Mouse (Mus musculus) embryonic facial prominence, embryonic 13.5 days (tissue): ENCODE measurements around the gene Kdm1a. TPM values are rescaled to one million over a fixed set of nuclear protein-coding genes. Genes with fewer than 3 reads are reported as not detected.

Experiments
- ATAC-seq: fragments of 200-750 bp; cut with Nextera tagmentation; 2 replicates; pipeline ENCODE4 v1.8.0; 2017; ENCODE audit warnings: low read depth; ENCODE audit not compliant: insufficient number of reproducible peaks, insufficient read depth, low FRiP score, low TSS enrichment
- H3K27ac ChIP-seq: fragments of 300-500 bp; sonication (generic); 2 replicates; pipeline ENCODE4 v1.5.1; 2015; ENCODE audit warnings: moderate library complexity, mild to moderate bottlenecking, inconsistent platforms
- H3K27me3 ChIP-seq: fragments of 300-500 bp; sonication (generic); 2 replicates; pipeline ENCODE4 v1.6.1; 2015; ENCODE audit warnings: mild to moderate bottlenecking, inconsistent platforms
- H3K36me3 ChIP-seq: fragments of 300-500 bp; sonication (generic); 2 replicates; pipeline ENCODE4 v1.6.1; 2015; ENCODE audit warnings: mild to moderate bottlenecking, inconsistent platforms
- H3K4me1 ChIP-seq: fragments of 300-500 bp; sonication (generic); 2 replicates; pipeline ENCODE4 v1.6.1; 2015; ENCODE audit warnings: inconsistent platforms
- H3K4me2 ChIP-seq: fragments of 300-500 bp; sonication (generic); 2 replicates; pipeline ENCODE4 v1.6.1; 2015; ENCODE audit warnings: moderate library complexity, mild to moderate bottlenecking, inconsistent platforms
- H3K4me3 ChIP-seq: fragments of 300-500 bp; sonication (generic); 2 replicates; pipeline ENCODE4 v1.5.1; 2015; ENCODE audit warnings: mild to moderate bottlenecking, inconsistent platforms
- H3K9ac ChIP-seq: fragments of 300-500 bp; sonication (generic); 2 replicates; pipeline ENCODE4 v1.6.1; 2015; ENCODE audit warnings: mild to moderate bottlenecking, inconsistent platforms
- H3K9me3 ChIP-seq: fragments of 300-500 bp; sonication (generic); 2 replicates; pipeline ENCODE4 v1.6.1; 2016; ENCODE audit warnings: inconsistent platforms
- WGBS: fragments of 180-500 bp; shearing (Covaris S2); methylation state at CpG from one replicate; pipeline ENCODE4 v1.1.7; 2015; ENCODE audit warnings: mixed read lengths; 5-methylcytosine and 5-hydroxymethylcytosine counted together
- polyA plus RNA-seq: library from polyadenylated mRNA; unstranded; fragments of >200 nt; fragmentation: Nextera tagmentation; extraction: Ambion mirVana; gene quantifications from 2 replicates; pipeline ENCODE4 v1.2.1, GENCODE M21; 2015

The Kdm1a gene
- polyA plus RNA-seq, 1 experiment from 2014 or later: 49.2 TPM

DNA sequence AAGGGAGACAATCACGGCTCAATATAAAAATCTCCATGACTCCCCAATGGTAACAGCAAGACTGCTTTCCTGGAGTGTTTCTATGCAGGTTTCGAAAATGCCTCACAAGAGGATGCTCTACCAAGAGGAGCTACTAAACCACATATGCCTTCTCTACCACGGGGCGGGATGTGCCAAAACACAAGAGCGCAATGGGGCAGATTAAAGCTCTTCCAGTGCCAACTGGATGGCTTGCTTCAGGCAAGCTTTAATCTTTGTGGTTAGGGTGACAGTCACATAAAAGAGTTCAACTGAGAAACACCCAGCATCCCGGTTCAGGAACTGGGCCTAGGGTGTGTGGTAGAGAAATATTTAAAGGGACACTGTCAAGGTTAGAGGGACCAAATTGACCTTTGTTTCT, 39.8 kb downstream of the Kdm1a start:
- no peak overlapping the region for H3K4me2 ChIP-seq
- no peaks in the 10 kb centered on the region for H3K27me3 ChIP-seq
- H3K9ac ChIP-seq: no peak overlapping the region
- ATAC-seq: no peak
- H3K9me3 ChIP-seq: no peaks in the 10 kb centered on the region
- H3K4me3 ChIP-seq: no peak overlapping the region
- no peak overlapping the region for H3K27ac ChIP-seq
- H3K4me1 ChIP-seq: no peaks in the 10 kb centered on the region
- peaks cover 90% of the 10 kb centered on the region for H3K36me3 ChIP-seq
- 72% methylated on average over 6 of the region's 6 CpGs for WGBS

DNA sequence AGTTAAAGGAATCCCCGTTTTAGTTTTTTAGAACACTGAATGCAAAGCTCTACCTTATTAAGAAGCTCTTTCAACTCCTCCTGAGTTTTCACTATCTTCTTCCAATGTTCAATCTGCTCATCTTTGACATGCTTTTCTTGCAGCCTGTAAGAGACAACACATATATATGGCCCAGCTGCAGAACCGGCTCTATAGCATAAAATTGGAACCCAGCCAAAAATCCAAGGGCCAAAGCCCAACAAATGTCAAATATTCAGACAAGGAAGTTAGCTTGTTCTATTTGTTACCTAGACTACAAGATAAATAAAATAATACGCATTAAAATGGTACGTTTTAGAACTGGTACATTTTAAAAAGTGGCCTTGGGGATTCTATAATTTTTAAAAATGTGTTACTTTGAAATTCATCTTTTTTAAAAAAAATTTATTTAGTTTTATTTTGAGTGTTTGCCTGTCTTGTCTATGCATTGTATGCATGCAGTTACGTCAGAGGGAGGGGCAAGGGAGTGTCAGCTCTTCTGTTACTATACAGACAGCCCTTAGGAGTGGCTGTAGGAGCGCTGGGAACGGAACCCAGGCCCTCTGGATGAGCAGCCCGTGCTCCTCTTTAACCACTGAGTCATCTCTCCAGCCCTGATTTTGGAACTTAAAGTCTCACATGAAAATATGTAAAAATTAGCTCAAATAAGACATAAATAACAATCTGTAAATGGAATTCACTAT, 42.1 kb downstream of the Kdm1a start:
- no peak overlapping the region for H3K9ac ChIP-seq
- no peak overlapping the region for H3K27ac ChIP-seq
- no peaks in the 10 kb centered on the region for H3K4me1 ChIP-seq
- H3K27me3 ChIP-seq: no peaks in the 10 kb centered on the region
- peaks cover 90% of the 10 kb centered on the region for H3K36me3 ChIP-seq
- H3K4me2 ChIP-seq: no peak overlapping the region
- ATAC-seq: no peak
- 81% methylated on average over 8 of the region's 8 CpGs for WGBS
- H3K9me3 ChIP-seq: no peaks in the 10 kb centered on the region
- H3K4me3 ChIP-seq: no peak overlapping the region

DNA sequence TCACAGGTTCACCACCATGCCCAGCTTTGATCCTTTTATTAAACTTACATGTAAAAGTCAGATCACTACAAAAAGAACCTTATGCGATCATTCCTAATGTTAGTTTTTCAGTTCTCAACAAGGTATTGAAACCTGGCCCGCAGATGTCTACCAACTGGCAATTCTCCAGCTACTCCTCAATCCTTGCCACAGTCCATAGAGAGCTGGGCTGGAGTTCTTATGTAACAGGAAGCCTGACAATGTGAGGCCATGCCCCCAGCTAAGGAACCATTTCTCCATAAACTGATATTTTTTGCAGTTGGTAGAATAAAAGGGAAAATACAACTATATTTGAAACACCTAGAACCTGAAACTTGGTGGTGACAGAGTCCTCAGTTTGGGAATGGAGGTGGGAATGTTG, 42.8 kb downstream of the Kdm1a start:
- no peak for ATAC-seq

DNA sequence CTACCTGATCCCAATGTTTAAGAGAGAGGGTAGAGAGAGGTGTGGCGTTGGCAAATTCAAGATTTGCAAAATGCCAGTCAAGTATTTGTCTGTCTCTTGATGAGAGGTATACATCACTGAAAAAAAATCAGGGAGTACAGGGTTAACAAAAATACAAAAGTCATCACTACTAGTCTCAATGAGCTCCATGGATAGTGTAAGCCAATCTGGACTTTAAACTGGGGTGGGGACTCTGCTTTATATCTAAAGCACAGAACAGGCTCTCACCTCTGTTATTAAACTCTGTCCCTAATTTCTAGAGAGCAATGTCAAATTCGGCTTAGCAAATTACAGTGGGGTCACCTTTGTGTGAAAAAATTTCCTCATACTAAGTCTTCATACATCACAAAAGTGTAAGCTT, 44.9 kb downstream of the Kdm1a start:
- Histone ChIP-seq H3K27me3 (no peaks in the 10 kb centered on the region), H3K36me3 (peaks cover 89% of the 10 kb centered on the region), H3K4me2 (no peak overlapping the region), H3K27ac (no peak overlapping the region), H3K9me3 (no peaks in the 10 kb centered on the region), H3K4me3 (no peak overlapping the region), H3K4me1 (no peaks in the 10 kb centered on the region), H3K9ac (no peak overlapping the region)
- ATAC-seq: no peak
- WGBS: 88% methylated on average over 2 of the region's 2 CpGs

More for the DNA sequence above, 42.8 kb downstream of the Kdm1a start:
- Histone ChIP-seq H3K9me3 (no peaks in the 10 kb centered on the region), H3K4me2 (no peak overlapping the region), H3K27ac (no peak overlapping the region), H3K4me1 (no peaks in the 10 kb centered on the region), H3K36me3 (peaks cover 88% of the 10 kb centered on the region), H3K9ac (no peak overlapping the region), H3K27me3 (no peaks in the 10 kb centered on the region), H3K4me3 (no peak overlapping the region)
- WGBS: 89% methylated on average over 2 of the region's 2 CpGs

DNA sequence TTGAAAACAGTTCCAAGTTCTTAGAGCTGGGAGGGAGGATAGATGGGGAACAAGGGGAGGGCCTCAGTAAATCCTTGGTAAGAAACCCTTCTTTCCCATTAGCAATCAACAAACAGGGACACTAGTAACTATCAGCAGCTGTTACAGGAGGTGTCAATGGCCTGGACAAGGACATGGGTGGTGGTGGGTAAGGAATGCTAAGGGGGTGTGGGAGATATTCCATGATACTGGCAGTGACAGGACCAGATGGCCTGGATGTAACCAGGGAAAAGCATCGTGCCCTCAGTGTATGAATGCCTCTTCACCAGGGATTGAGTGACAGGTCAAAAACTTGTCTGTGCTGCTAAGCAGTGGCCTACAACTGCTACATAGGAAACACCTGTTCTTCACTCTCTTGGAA, 49.4 kb downstream of the Kdm1a start:
- Histone ChIP-seq H3K4me1 (no peaks in the 10 kb centered on the region), H3K27ac (no peak overlapping the region), H3K27me3 (no peaks in the 10 kb centered on the region), H3K36me3 (peaks cover 90% of the 10 kb centered on the region), H3K4me2 (no peak overlapping the region), H3K9ac (no peak overlapping the region), H3K9me3 (no peaks in the 10 kb centered on the region), H3K4me3 (no peak overlapping the region)
- 64% methylated on average over 1 of the region's 1 CpGs for WGBS
- no peak for ATAC-seq

DNA sequence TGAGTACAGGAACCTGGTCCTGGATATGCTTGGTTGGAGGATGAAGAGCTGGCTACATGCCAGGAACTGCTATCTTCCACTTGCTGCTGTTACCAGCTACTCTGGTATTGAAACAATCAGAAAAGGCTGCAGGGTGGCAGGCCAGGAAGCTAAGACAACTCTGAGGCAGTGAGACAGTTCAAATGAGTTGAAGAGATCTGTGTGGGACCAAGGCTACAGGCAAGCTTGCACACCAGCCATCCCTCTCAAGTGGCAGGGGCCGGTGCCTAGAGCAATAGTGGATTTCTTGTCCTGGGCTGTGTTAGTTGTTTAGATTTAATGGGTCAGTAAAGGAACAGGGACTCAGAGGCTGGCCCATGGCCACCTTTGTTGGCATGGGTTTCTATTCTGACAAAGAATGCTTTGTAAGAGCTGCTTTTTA, 54.1 kb downstream of the Kdm1a start:
- no peak overlapping the region for H3K4me2 ChIP-seq
- H3K9ac ChIP-seq: no peak overlapping the region
- H3K27ac ChIP-seq: no peak overlapping the region
- WGBS: 71% methylated on average over 1 of the region's 1 CpGs
- peaks cover 96% of the 10 kb centered on the region for H3K36me3 ChIP-seq
- no peak for ATAC-seq
- no peaks in the 10 kb centered on the region for H3K4me1 ChIP-seq
- H3K9me3 ChIP-seq: no peaks in the 10 kb centered on the region
- H3K4me3 ChIP-seq: no peak overlapping the region
- H3K27me3 ChIP-seq: no peaks in the 10 kb centered on the region

DNA sequence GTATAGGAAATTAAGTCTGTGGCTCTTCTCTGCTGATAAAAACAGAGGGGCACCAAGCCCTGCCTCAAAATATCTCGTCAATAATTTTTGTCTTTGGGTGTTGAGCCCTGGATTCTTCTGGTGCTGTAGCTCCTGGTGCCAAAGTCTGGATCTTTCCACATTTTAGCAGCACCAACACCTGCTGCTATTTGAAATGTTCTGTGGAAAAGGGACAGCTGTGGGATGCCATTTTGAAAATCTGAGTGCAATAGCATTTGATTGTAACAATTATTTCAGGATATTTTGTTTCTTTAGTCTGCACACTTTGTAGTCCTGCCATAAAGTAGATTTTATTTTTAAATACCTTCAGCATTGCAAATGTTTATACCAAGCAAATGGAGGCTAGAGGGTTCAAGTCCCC, 54.8 kb downstream of the Kdm1a start:
- no peaks in the 10 kb centered on the region for H3K4me1 ChIP-seq
- no peak for ATAC-seq
- H3K27ac ChIP-seq: no peak overlapping the region
- no peak overlapping the region for H3K4me3 ChIP-seq
- no peaks in the 10 kb centered on the region for H3K27me3 ChIP-seq
- H3K4me2 ChIP-seq: no peak overlapping the region
- H3K9ac ChIP-seq: no peak overlapping the region
- peaks cover 96% of the 10 kb centered on the region for H3K36me3 ChIP-seq
- WGBS: 87% methylated on average over 1 of the region's 1 CpGs
- no peaks in the 10 kb centered on the region for H3K9me3 ChIP-seq

DNA sequence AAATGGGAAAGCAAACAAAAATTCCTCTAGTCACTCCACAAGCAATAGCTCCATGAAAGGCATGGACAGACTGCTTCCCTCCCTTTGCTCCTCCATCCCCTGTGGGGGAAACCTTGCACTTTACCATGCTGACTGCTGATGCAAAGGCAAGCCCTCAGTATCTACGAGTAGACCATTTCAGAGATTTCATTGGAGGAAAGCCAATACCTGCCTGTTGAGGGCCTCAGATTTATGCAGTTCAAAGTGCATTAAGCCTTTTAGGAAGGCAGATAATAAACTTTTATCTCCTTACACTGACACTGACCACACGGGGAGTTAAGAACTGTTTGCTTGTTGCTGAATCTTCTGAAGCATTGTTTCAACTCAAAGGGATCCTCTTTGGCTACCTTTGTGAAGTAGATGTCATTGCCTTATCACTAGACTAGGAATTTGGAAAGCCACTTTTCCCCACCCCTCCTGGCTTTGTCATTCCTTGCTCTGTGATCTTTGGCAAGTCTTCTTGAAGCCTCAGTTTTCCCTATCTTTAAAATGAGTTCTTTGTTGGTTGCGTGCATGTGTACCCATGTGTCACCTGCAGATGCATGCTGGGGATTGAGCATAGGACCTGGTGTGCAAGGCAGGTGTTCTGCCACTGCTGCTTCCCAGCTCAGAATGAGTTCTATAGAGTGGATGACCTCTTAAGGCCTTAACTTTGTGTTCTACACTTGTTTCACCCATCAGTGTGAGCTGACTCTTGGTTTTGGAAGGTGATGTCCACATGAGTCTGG, 56.1 kb downstream of the Kdm1a start:
- ATAC-seq: no peak
- Histone ChIP-seq H3K4me1 (no peaks in the 10 kb centered on the region), H3K27ac (no peak overlapping the region), H3K4me3 (no peak overlapping the region), H3K27me3 (no peaks in the 10 kb centered on the region), H3K4me2 (no peak overlapping the region), H3K9ac (no peak overlapping the region), H3K36me3 (peaks cover 98% of the 10 kb centered on the region), H3K9me3 (no peaks in the 10 kb centered on the region)
- WGBS: 75% methylated on average over 3 of the region's 3 CpGs

DNA sequence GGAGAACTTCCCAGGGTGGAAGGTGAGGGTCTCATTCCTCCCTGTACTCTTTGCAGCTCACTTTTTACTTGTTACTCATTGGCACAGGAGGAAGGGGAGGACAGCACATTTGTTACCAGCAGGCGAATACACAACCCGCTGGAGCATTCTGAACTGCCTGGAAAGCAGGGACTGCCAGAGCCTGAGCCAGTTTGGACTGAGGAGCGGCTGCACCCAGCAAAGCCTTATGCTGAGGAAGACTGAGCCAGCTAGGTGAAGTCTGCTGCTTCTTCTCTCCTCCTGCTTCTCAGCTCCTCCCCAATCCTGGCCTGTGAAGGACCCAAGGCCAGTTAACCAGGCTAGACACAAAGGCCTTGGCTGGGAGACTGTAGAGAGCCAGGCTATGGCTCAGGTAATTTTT, 57.4 kb downstream of the Kdm1a start:
- no peak overlapping the region for H3K9ac ChIP-seq
- no peak for ATAC-seq
- H3K36me3 ChIP-seq: peaks cover 95% of the 10 kb centered on the region
- no peak overlapping the region for H3K4me3 ChIP-seq
- H3K27me3 ChIP-seq: no peaks in the 10 kb centered on the region
- no peaks in the 10 kb centered on the region for H3K4me1 ChIP-seq
- H3K9me3 ChIP-seq: no peaks in the 10 kb centered on the region
- WGBS: 91% methylated on average over 3 of the region's 3 CpGs
- no peak overlapping the region for H3K27ac ChIP-seq
- no peak overlapping the region for H3K4me2 ChIP-seq

DNA sequence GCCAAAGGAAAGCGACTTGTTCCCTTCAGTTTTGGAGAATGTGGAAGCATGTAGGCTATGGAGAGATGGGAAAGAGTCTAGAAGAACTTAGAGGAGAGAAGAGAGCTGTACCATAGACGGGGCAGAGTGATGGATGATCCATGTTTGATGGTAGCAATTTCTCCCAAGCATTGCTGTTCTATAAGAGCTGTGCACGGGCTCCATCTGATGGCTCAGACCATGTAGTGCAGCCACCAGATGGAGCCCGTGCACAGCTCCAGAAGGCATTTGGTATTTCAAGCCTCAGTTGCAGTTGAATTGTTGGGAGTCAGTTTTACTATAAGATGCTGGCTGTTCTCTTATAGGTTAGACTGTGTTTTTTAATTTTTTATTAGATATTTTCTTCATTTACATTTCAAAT, 76.1 kb downstream of the Kdm1a start:
- Histone ChIP-seq H3K36me3 (peaks cover 14% of the 10 kb centered on the region), H3K27ac (no peak overlapping the region), H3K9ac (no peak overlapping the region), H3K9me3 (no peaks in the 10 kb centered on the region), H3K4me1 (no peaks in the 10 kb centered on the region), H3K4me3 (no peak overlapping the region), H3K27me3 (no peaks in the 10 kb centered on the region), H3K4me2 (no peak overlapping the region)
- 17% methylated on average over 4 of the region's 4 CpGs for WGBS
- no peak for ATAC-seq

DNA sequence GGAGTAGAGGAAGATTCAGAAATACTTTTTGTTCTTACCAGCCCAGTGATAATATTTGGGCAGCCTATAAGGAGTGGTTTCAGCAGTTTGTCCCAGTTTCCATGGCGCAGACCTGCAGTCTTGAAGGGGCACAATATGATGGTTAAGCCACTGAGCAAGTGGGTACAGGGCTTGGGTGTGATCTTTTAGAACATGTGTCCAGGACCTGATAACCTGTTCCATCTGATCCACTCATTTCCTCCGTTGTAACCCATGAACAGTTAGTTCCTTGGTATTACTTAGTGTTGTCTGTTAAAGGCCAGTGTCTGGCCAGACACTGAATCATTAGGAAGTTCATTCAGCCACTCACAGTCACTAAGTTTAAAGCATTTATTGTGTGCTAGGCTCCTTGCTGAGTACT, 78.2 kb downstream of the Kdm1a start:
- ATAC-seq: no peak
- H3K4me3 ChIP-seq: no peak overlapping the region
- no peaks in the 10 kb centered on the region for H3K9me3 ChIP-seq
- peaks cover 10% of the 10 kb centered on the region for H3K36me3 ChIP-seq
- H3K4me1 ChIP-seq: no peaks in the 10 kb centered on the region
- H3K4me2 ChIP-seq: no peak overlapping the region
- no peak overlapping the region for H3K9ac ChIP-seq
- H3K27ac ChIP-seq: no peak overlapping the region
- H3K27me3 ChIP-seq: no peaks in the 10 kb centered on the region
- WGBS: 84% methylated on average over 2 of the region's 2 CpGs

DNA sequence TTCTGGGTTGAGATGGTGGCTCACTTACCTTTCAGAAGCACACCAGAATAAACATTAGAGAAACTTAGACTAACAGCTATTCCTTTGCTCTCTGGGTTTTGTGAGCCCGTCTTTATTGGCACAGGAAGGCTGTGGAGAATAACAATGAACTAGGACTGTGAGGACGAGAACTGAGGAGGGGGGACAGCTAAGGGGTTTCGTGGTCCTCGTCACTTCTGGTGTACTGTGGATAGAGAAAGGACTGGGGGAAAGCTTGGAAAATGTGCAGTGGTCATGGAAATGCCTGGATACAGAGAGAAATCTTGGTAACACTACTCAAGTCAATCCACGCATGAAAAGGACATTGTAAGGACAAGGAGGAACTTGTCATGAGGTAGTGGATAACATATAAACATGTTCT, 80.6 kb downstream of the Kdm1a start:
- H3K27ac ChIP-seq: no peak overlapping the region
- peaks cover 7% of the 10 kb centered on the region; the same call in 1 of the 2 replicates for H3K36me3 ChIP-seq
- no peaks in the 10 kb centered on the region for H3K27me3 ChIP-seq
- WGBS: 85% methylated on average over 5 of the region's 5 CpGs
- H3K9me3 ChIP-seq: no peaks in the 10 kb centered on the region
- H3K4me2 ChIP-seq: no peak overlapping the region
- H3K4me1 ChIP-seq: no peaks in the 10 kb centered on the region
- ATAC-seq: no peak
- H3K4me3 ChIP-seq: no peak overlapping the region
- H3K9ac ChIP-seq: no peak overlapping the region
